Mouse (Mus musculus): Measurements from ENCODE around the gene Ttc7b. TPM values are rescaled to one million over a fixed set of nuclear protein-coding genes. Genes with fewer than 3 reads are reported as not detected.

Gene Ttc7b
- polyA plus RNA-seq, 1 experiment from 2014 or later: 0.93 TPM

GRCm38 (mm10) chr12:100268011-100268410, 252.6 kb downstream of the Ttc7b start:
- Histone ChIP-seq H3K4me1 (ENCODE audit: control insufficient read depth, low read depth, low read length) (no peaks in the 10 kb centered on the region), H3K36me3 (ENCODE audit: control insufficient read depth, insufficient read depth) (no peaks in the 10 kb centered on the region), H3K27ac (ENCODE audit: low read length) (no peak overlapping the region), H3K4me3 (ENCODE audit: low read depth, low read length) (no peak overlapping the region), H3K9ac (ENCODE audit: low read depth, low read length) (no peak overlapping the region), H3K9me3 (replicated peaks; ENCODE audit: control insufficient read depth, low read length) (no peaks in the 10 kb centered on the region), H3K27me3 (ENCODE audit: control insufficient read depth, insufficient read depth, low read depth, low read length) (no peaks in the 10 kb centered on the region), H3K4me2 (ENCODE audit: low read depth, low read length) (no peak overlapping the region)
- 13% methylated on average over 6 of the region's 6 CpGs for WGBS (ENCODE audit: insufficient replicate concordance)
- no peak for ATAC-seq (ENCODE audit: low read depth)

GRCm38 (mm10) chr12:100265546-100266309, 254.9 kb downstream of the Ttc7b start:
- Histone ChIP-seq H3K27me3 (ENCODE audit: control insufficient read depth, insufficient read depth, low read depth, low read length) (no peaks in the 10 kb centered on the region), H3K4me3 (ENCODE audit: low read depth, low read length) (no peak overlapping the region), H3K9ac (ENCODE audit: low read depth, low read length) (no peak overlapping the region), H3K4me1 (ENCODE audit: control insufficient read depth, low read depth, low read length) (no peaks in the 10 kb centered on the region), H3K36me3 (ENCODE audit: control insufficient read depth, insufficient read depth) (no peaks in the 10 kb centered on the region), H3K4me2 (ENCODE audit: low read depth, low read length) (no peak overlapping the region), H3K9me3 (replicated peaks; ENCODE audit: control insufficient read depth, low read length) (no peaks in the 10 kb centered on the region), H3K27ac (ENCODE audit: low read length) (no peak overlapping the region)
- no peak for ATAC-seq (ENCODE audit: low read depth)
- WGBS (ENCODE audit: insufficient replicate concordance): 56% methylated on average over 9 of the region's 9 CpGs

- Histone ChIP-seq H3K4me1 (ENCODE audit: control insufficient read depth, low read depth, low read length) (no peaks in the 10 kb centered on the region), H3K4me2 (ENCODE audit: low read depth, low read length) (no peak overlapping the region), H3K27me3 (ENCODE audit: control insufficient read depth, insufficient read depth, low read depth, low read length) (no peaks in the 10 kb centered on the region), H3K27ac (ENCODE audit: low read length) (no peak overlapping the region), H3K4me3 (ENCODE audit: low read depth, low read length) (no peak overlapping the region), H3K9me3 (replicated peaks; ENCODE audit: control insufficient read depth, low read length) (no peaks in the 10 kb centered on the region), H3K9ac (ENCODE audit: low read depth, low read length) (no peak overlapping the region), H3K36me3 (ENCODE audit: control insufficient read depth, insufficient read depth) (no peaks in the 10 kb centered on the region)
- ATAC-seq (ENCODE audit: low read depth): no peak
- WGBS (ENCODE audit: insufficient replicate concordance): 53% methylated on average over 4 of the region's 4 CpGs
Observed at GRCm38 (mm10) chr12:100264941-100265340, 255.7 kb downstream of the Ttc7b start.

- no peak overlapping the region for H3K4me3 ChIP-seq (ENCODE audit: low read depth, low read length)
- no peaks in the 10 kb centered on the region for H3K9me3 ChIP-seq (replicated peaks; ENCODE audit: control insufficient read depth, low read length)
- 59% methylated on average over 6 of the region's 6 CpGs for WGBS (ENCODE audit: insufficient replicate concordance)
- H3K27ac ChIP-seq (ENCODE audit: low read length): no peak overlapping the region
- H3K4me2 ChIP-seq (ENCODE audit: low read depth, low read length): no peak overlapping the region
- ATAC-seq (ENCODE audit: low read depth): no peak
- H3K27me3 ChIP-seq (ENCODE audit: control insufficient read depth, insufficient read depth, low read depth, low read length): no peaks in the 10 kb centered on the region
- no peaks in the 10 kb centered on the region for H3K4me1 ChIP-seq (ENCODE audit: control insufficient read depth, low read depth, low read length)
- no peaks in the 10 kb centered on the region for H3K36me3 ChIP-seq (ENCODE audit: control insufficient read depth, insufficient read depth)
- no peak overlapping the region for H3K9ac ChIP-seq (ENCODE audit: low read depth, low read length)
Observed at GRCm38 (mm10) chr12:100262846-100263245, 257.8 kb downstream of the Ttc7b start.

- Histone ChIP-seq H3K9ac (ENCODE audit: low read depth, low read length) (no peak overlapping the region), H3K36me3 (ENCODE audit: control insufficient read depth, insufficient read depth) (no peaks in the 10 kb centered on the region), H3K4me3 (ENCODE audit: low read depth, low read length) (no peak overlapping the region), H3K27ac (ENCODE audit: low read length) (no peak overlapping the region), H3K9me3 (replicated peaks; ENCODE audit: control insufficient read depth, low read length) (no peaks in the 10 kb centered on the region), H3K4me1 (ENCODE audit: control insufficient read depth, low read depth, low read length) (no peaks in the 10 kb centered on the region), H3K27me3 (ENCODE audit: control insufficient read depth, insufficient read depth, low read depth, low read length) (no peaks in the 10 kb centered on the region), H3K4me2 (ENCODE audit: low read depth, low read length) (no peak overlapping the region)
- ATAC-seq (ENCODE audit: low read depth): no peak
- 68% methylated on average over 6 of the region's 6 CpGs for WGBS (ENCODE audit: insufficient replicate concordance)
Observed at GRCm38 (mm10) chr12:100261761-100262160, 258.9 kb downstream of the Ttc7b start.

- 45% methylated on average over 2 of the region's 2 CpGs for WGBS (ENCODE audit: insufficient replicate concordance)
- Histone ChIP-seq H3K9ac (ENCODE audit: low read depth, low read length) (no peak overlapping the region), H3K4me3 (ENCODE audit: low read depth, low read length) (no peak overlapping the region), H3K4me1 (ENCODE audit: control insufficient read depth, low read depth, low read length) (no peaks in the 10 kb centered on the region), H3K27ac (ENCODE audit: low read length) (no peak overlapping the region), H3K27me3 (ENCODE audit: control insufficient read depth, insufficient read depth, low read depth, low read length) (no peaks in the 10 kb centered on the region), H3K4me2 (ENCODE audit: low read depth, low read length) (no peak overlapping the region), H3K9me3 (replicated peaks; ENCODE audit: control insufficient read depth, low read length) (no peaks in the 10 kb centered on the region), H3K36me3 (ENCODE audit: control insufficient read depth, insufficient read depth) (no peaks in the 10 kb centered on the region)
- ATAC-seq (ENCODE audit: low read depth): no peak
Observed at GRCm38 (mm10) chr12:100260151-100260550, 260.5 kb downstream of the Ttc7b start.

GRCm38 (mm10) chr12:100257779-100258178, 262.8 kb downstream of the Ttc7b start:
- 38% methylated on average over 3 of the region's 3 CpGs for WGBS (ENCODE audit: insufficient replicate concordance)
- Histone ChIP-seq H3K4me3 (ENCODE audit: low read depth, low read length) (no peak overlapping the region), H3K4me1 (ENCODE audit: control insufficient read depth, low read depth, low read length) (no peaks in the 10 kb centered on the region), H3K9ac (ENCODE audit: low read depth, low read length) (no peak overlapping the region), H3K36me3 (ENCODE audit: control insufficient read depth, insufficient read depth) (no peaks in the 10 kb centered on the region), H3K4me2 (ENCODE audit: low read depth, low read length) (no peak overlapping the region), H3K27me3 (ENCODE audit: control insufficient read depth, insufficient read depth, low read depth, low read length) (no peaks in the 10 kb centered on the region), H3K9me3 (replicated peaks; ENCODE audit: control insufficient read depth, low read length) (no peaks in the 10 kb centered on the region), H3K27ac (ENCODE audit: low read length) (no peak overlapping the region)
- no peak for ATAC-seq (ENCODE audit: low read depth)

- no peak overlapping the region for H3K27ac ChIP-seq (ENCODE audit: low read length)
- H3K27me3 ChIP-seq (ENCODE audit: control insufficient read depth, insufficient read depth, low read depth, low read length): no peaks in the 10 kb centered on the region
- 63% methylated on average over 2 of the region's 2 CpGs for WGBS (ENCODE audit: insufficient replicate concordance)
- no peak for ATAC-seq (ENCODE audit: low read depth)
- no peak overlapping the region for H3K4me2 ChIP-seq (ENCODE audit: low read depth, low read length)
- no peaks in the 10 kb centered on the region for H3K4me1 ChIP-seq (ENCODE audit: control insufficient read depth, low read depth, low read length)
- no peaks in the 10 kb centered on the region for H3K9me3 ChIP-seq (replicated peaks; ENCODE audit: control insufficient read depth, low read length)
- H3K9ac ChIP-seq (ENCODE audit: low read depth, low read length): no peak overlapping the region
- no peaks in the 10 kb centered on the region for H3K36me3 ChIP-seq (ENCODE audit: control insufficient read depth, insufficient read depth)
- no peak overlapping the region for H3K4me3 ChIP-seq (ENCODE audit: low read depth, low read length)
Observed at GRCm38 (mm10) chr12:100255441-100255949, 265.1 kb downstream of the Ttc7b start.

GRCm38 (mm10) chr12:100254471-100254870, 266.2 kb downstream of the Ttc7b start:
- Histone ChIP-seq H3K27me3 (ENCODE audit: control insufficient read depth, insufficient read depth, low read depth, low read length) (no peaks in the 10 kb centered on the region), H3K4me3 (ENCODE audit: low read depth, low read length) (no peak overlapping the region), H3K4me1 (ENCODE audit: control insufficient read depth, low read depth, low read length) (no peaks in the 10 kb centered on the region), H3K27ac (ENCODE audit: low read length) (no peak overlapping the region), H3K9ac (ENCODE audit: low read depth, low read length) (no peak overlapping the region), H3K36me3 (ENCODE audit: control insufficient read depth, insufficient read depth) (no peaks in the 10 kb centered on the region), H3K4me2 (ENCODE audit: low read depth, low read length) (no peak overlapping the region), H3K9me3 (replicated peaks; ENCODE audit: control insufficient read depth, low read length) (no peaks in the 10 kb centered on the region)
- 64% methylated on average over 4 of the region's 4 CpGs for WGBS (ENCODE audit: insufficient replicate concordance)
- ATAC-seq (ENCODE audit: low read depth): no peak
